9 mouse cellular contexts compared by ENCODE assay signal in genomic region chr4:44260244-44260643, GRCm38 (mm10). TPM values are rescaled to one million over a fixed set of nuclear protein-coding genes. Genes with fewer than 3 reads are reported as not detected.
DNase-seq lines count a peak whose midpoint lies in the region; ATAC-seq and TF ChIP-seq lines count a peak whose summit lies in the region.
"Had no signal": no experiment of that assay in that cellular context is flagged by ENCODE, and none has a peak within 500 bp of the region (broad histone marks: within the 10 kb centered on the region; RNA-seq: fewer than 3 reads in every experiment).

No protein-coding gene starts in this region.

- H3K27ac ChIP-seq in hindbrain, embryonic 11.5 days (ENCODE audit: low read depth, low read length), result no peak overlapping the region
- no peak overlapping the region for H3K27ac ChIP-seq in hindbrain, embryonic 12.5 days
- H3K27ac ChIP-seq in embryonic facial prominence, embryonic 10.5 days (replicated peaks), result no peak overlapping the region
- H3K27ac ChIP-seq in liver, postnatal 0 days (ENCODE audit: low read depth), result no peak overlapping the region
- H3K27ac ChIP-seq: limb, embryonic 15.5 days had no signal

- intact Hi-C loops in gastrocnemius, postnatal 36 days (cut with DNase I), result no loop called here

- no peaks in the 10 kb centered on the region for H3K27me3 ChIP-seq in hindbrain, embryonic 11.5 days (ENCODE audit: control insufficient read depth, insufficient read depth, low read length)
- no peaks in the 10 kb centered on the region for H3K27me3 ChIP-seq in hindbrain, embryonic 12.5 days
- no peaks in the 10 kb centered on the region for H3K27me3 ChIP-seq in embryonic facial prominence, embryonic 10.5 days (replicated peaks; ENCODE audit: low read depth, poor library complexity, severe bottlenecking)
- H3K27me3 ChIP-seq in liver, postnatal 0 days (ENCODE audit: insufficient read depth, low read length), result no peaks in the 10 kb centered on the region
- H3K27me3 ChIP-seq: limb, embryonic 15.5 days had no signal

- TF ChIP-seq EP300 in liver, postnatal 0 days (IDR thresholded peaks at IDR 0.05; ENCODE audit: low read depth), result no peak

- H3K9me3 ChIP-seq in hindbrain, embryonic 11.5 days (ENCODE audit: control insufficient read depth, low read length), result no peaks in the 10 kb centered on the region
- no peaks in the 10 kb centered on the region for H3K9me3 ChIP-seq in hindbrain, embryonic 12.5 days (replicated peaks)
- no peaks in the 10 kb centered on the region for H3K9me3 ChIP-seq in embryonic facial prominence, embryonic 10.5 days
- no peaks in the 10 kb centered on the region for H3K9me3 ChIP-seq in liver, postnatal 0 days (ENCODE audit: low read length)
- H3K9me3 ChIP-seq: limb, embryonic 15.5 days had no signal

- DNase-seq in hindbrain, embryonic 11.5 days (ENCODE audit: low spot score), result peak; percentile 77
- DNase-seq in MEL-GATA-1-ER (ENCODE audit: extremely low read depth, low read depth), result peak; percentile 29
- peak; percentile 80 for DNase-seq in embryonic facial prominence, embryonic 10.5 days (ENCODE audit: low spot score)
- peak; percentile 66 for DNase-seq in liver, postnatal 0 days
- peak; percentile 18 for DNase-seq in testis, postnatal 14 days (ENCODE audit: low spot score)
- DNase-seq in layer of hippocampus, postnatal 36 days, result no peak
- DNase-seq in gastrocnemius, postnatal 36 days, result no peak

- H3K36me3 ChIP-seq in hindbrain, embryonic 11.5 days (ENCODE audit: control insufficient read depth, insufficient read depth, low read length), result no peaks in the 10 kb centered on the region
- H3K36me3 ChIP-seq in hindbrain, embryonic 12.5 days, result no peaks in the 10 kb centered on the region
- no peaks in the 10 kb centered on the region for H3K36me3 ChIP-seq in embryonic facial prominence, embryonic 10.5 days (replicated peaks)
- no peaks in the 10 kb centered on the region for H3K36me3 ChIP-seq in liver, postnatal 0 days (replicated peaks; ENCODE audit: insufficient read depth, low read length)
- H3K36me3 ChIP-seq: limb, embryonic 15.5 days had no signal

- ATAC-seq in hindbrain, embryonic 11.5 days (ENCODE audit: low FRiP score), result no peak
- ATAC-seq in hindbrain, embryonic 12.5 days (ENCODE audit: low FRiP score), result no peak
- no peak for ATAC-seq in liver, postnatal 0 days

- no peak for TF ChIP-seq CTCF in liver, postnatal 0 days (IDR thresholded peaks at IDR 0.05; ENCODE audit: low read depth)

- no peak overlapping the region for H3K4me3 ChIP-seq in hindbrain, embryonic 11.5 days (ENCODE audit: low read depth, low read length)
- H3K4me3 ChIP-seq in hindbrain, embryonic 12.5 days, result no peak overlapping the region
- no peak overlapping the region for H3K4me3 ChIP-seq in embryonic facial prominence, embryonic 10.5 days
- no peak overlapping the region for H3K4me3 ChIP-seq in liver, postnatal 0 days (ENCODE audit: low read depth, low read length)
- H3K4me3 ChIP-seq: limb, embryonic 15.5 days had no signal

- H3K4me2 ChIP-seq in hindbrain, embryonic 11.5 days (replicated peaks; ENCODE audit: low read depth, low read length), result no peak overlapping the region
- no peak overlapping the region for H3K4me2 ChIP-seq in hindbrain, embryonic 12.5 days (replicated peaks)
- no peak overlapping the region for H3K4me2 ChIP-seq in liver, postnatal 0 days (ENCODE audit: low read depth, low read length)
- H3K4me2 ChIP-seq: limb, embryonic 15.5 days had no signal

- H3K4me1 ChIP-seq in hindbrain, embryonic 11.5 days (replicated peaks; ENCODE audit: control insufficient read depth, insufficient read depth, low read length), result no peaks in the 10 kb centered on the region
- H3K4me1 ChIP-seq in hindbrain, embryonic 12.5 days, result no peaks in the 10 kb centered on the region
- H3K4me1 ChIP-seq in embryonic facial prominence, embryonic 10.5 days, result no peaks in the 10 kb centered on the region
- H3K4me1 ChIP-seq in liver, postnatal 0 days (ENCODE audit: insufficient read depth), result no peaks in the 10 kb centered on the region
- H3K4me1 ChIP-seq: limb, embryonic 15.5 days had no signal

- H3K9ac ChIP-seq in hindbrain, embryonic 11.5 days (ENCODE audit: low read depth, low read length), result no peak overlapping the region
- no peak overlapping the region for H3K9ac ChIP-seq in hindbrain, embryonic 12.5 days
- H3K9ac ChIP-seq in liver, postnatal 0 days (replicated peaks), result no peak overlapping the region
- H3K9ac ChIP-seq: limb, embryonic 15.5 days had no signal

- WGBS in hindbrain, embryonic 11.5 days, result 4% methylated on average over 10 of the region's 10 CpGs
- WGBS in hindbrain, embryonic 12.5 days, result 4% methylated on average over 10 of the region's 10 CpGs
- WGBS in embryonic facial prominence, embryonic 10.5 days, result 5% methylated on average over 10 of the region's 10 CpGs
- 2% methylated on average over 10 of the region's 10 CpGs for WGBS in liver, postnatal 0 days (ENCODE audit: insufficient replicate concordance)

RNA-seq across cellular contexts. Expression of gene Rnf38, which starts 26.7 kb away (rescaled TPM):
- 56.0 and 57.0 TPM in 2 replicates for polyA plus RNA-seq in hindbrain, embryonic 11.5 days (2014; fragmentation: Nextera tagmentation; extraction: Ambion mirVana)
- polyA plus RNA-seq in hindbrain, embryonic 12.5 days (2016; fragmentation: Nextera tagmentation; extraction: Ambion mirVana), result 59.6 and 62.7 TPM in 2 replicates
- polyA plus RNA-seq in embryonic facial prominence, embryonic 10.5 days (2016; fragmentation: Nextera tagmentation; extraction: Ambion mirVana), result 34.1 and 34.8 TPM in 2 replicates
- 5.6 and 5.9 TPM in 2 replicates for polyA plus RNA-seq in liver, postnatal 0 days (2015; fragmentation: Nextera tagmentation; extraction: Ambion mirVana)
- 10 to 100 TPM; 50.2 to 52.8 TPM for total RNA-seq in layer of hippocampus, postnatal 36 days (2021)
- total RNA-seq in gastrocnemius, postnatal 36 days (2021), result 10 to 100 TPM; 14.4 to 14.7 TPM

RNA-seq across cellular contexts. Expression of gene Melk, which starts 40.4 kb away (rescaled TPM):
- 55.7 and 62.4 TPM in 2 replicates for polyA plus RNA-seq in hindbrain, embryonic 11.5 days (2014; fragmentation: Nextera tagmentation; extraction: Ambion mirVana)
- 32.0 and 33.7 TPM in 2 replicates for polyA plus RNA-seq in hindbrain, embryonic 12.5 days (2016; fragmentation: Nextera tagmentation; extraction: Ambion mirVana)
- polyA plus RNA-seq in embryonic facial prominence, embryonic 10.5 days (2016; fragmentation: Nextera tagmentation; extraction: Ambion mirVana), result 66.7 and 73.3 TPM in 2 replicates
- 6.4 and 7.3 TPM in 2 replicates for polyA plus RNA-seq in liver, postnatal 0 days (2015; fragmentation: Nextera tagmentation; extraction: Ambion mirVana)
- total RNA-seq in layer of hippocampus, postnatal 36 days (2021), result under 1 TPM; 0.40 to 0.65 TPM
- under 1 TPM; 0.15 to 0.48 TPM for total RNA-seq in gastrocnemius, postnatal 36 days (2021)

Comparison
In these comparisons a context has a peak if more than half of its experiments do, and no peak if none do; other contexts are left out.
1. DNase-seq: peak in hindbrain, embryonic 11.5 days (single experiment), MEL-GATA-1-ER (single experiment), embryonic facial prominence, embryonic 10.5 days (single experiment), liver, postnatal 0 days (single experiment) and testis, postnatal 14 days (single experiment); none in layer of hippocampus, postnatal 36 days (0 of 2) and gastrocnemius, postnatal 36 days (0 of 2).